Mouse (Mus musculus) stomach, postnatal 0 days (tissue): ENCODE results near the gene Fpr1. TPM values are rescaled to one million over a fixed set of nuclear protein-coding genes. Genes with fewer than 3 reads are reported as not detected.

ENCODE experiments used
- ATAC-seq: fragments of 200-750 bp; cut with Nextera tagmentation; 2 replicates; pipeline ENCODE4 v1.8.0; 2017; ENCODE audit not compliant: low FRiP score, low TSS enrichment
- DNase-seq: peaks from one replicate; pipeline ENCODE4 v3.0.0-alpha.2; 2016; ENCODE audit warnings: low spot score
- H3K27ac ChIP-seq: fragments of 300-500 bp; sonication (generic); replicated peaks from 2 replicates; pipeline ENCODE4 v1.5.1; 2014; ENCODE audit warnings: mild to moderate bottlenecking, control low read depth
- H3K27me3 ChIP-seq: fragments of 300-500 bp; sonication (generic); 2 replicates; pipeline ENCODE4 v1.6.1; 2014; ENCODE audit warnings: low read length; ENCODE audit not compliant: control insufficient read depth, insufficient read depth
- H3K36me3 ChIP-seq: fragments of 300-500 bp; sonication (generic); 2 replicates; pipeline ENCODE4 v1.6.1; 2014; ENCODE audit warnings: low read length, mixed read lengths; ENCODE audit not compliant: control insufficient read depth, insufficient read depth
- H3K4me1 ChIP-seq: fragments of 300-500 bp; sonication (generic); replicated peaks from 2 replicates; pipeline ENCODE4 v1.6.1; 2014; ENCODE audit warnings: antibody characterized with exemption; ENCODE audit not compliant: control insufficient read depth, insufficient read depth
- H3K4me2 ChIP-seq: fragments of 300-500 bp; sonication (generic); replicated peaks from 2 replicates; pipeline ENCODE4 v1.6.1; 2014; ENCODE audit warnings: low read depth, mild to moderate bottlenecking, control low read depth, moderate library complexity
- H3K4me3 ChIP-seq: fragments of 300-500 bp; sonication (generic); 2 replicates; pipeline ENCODE4 v1.5.1; 2014; ENCODE audit warnings: low read depth, low read length, control low read depth
- H3K9ac ChIP-seq: fragments of 300-500 bp; sonication (generic); 2 replicates; pipeline ENCODE4 v1.6.1; 2014; ENCODE audit warnings: mild to moderate bottlenecking, low read length, control low read depth, mixed read lengths
- H3K9me3 ChIP-seq: fragments of 300-500 bp; sonication (generic); 2 replicates; pipeline ENCODE4 v1.6.1; 2016; ENCODE audit warnings: low read length; ENCODE audit not compliant: control insufficient read depth
- CTCF ChIP-seq: IDR thresholded peaks from 2 replicates; pipeline ENCODE4 v1.5.1; 2016; ENCODE audit warnings: antibody characterized with exemption, low read depth, mild to moderate bottlenecking, moderate library complexity
- EP300 ChIP-seq: optimal IDR thresholded peaks from 2 replicates; pipeline ENCODE3; 2016; ENCODE audit warnings: antibody characterized with exemption
- WGBS: fragments of 180-500 bp; shearing (Covaris S2); extraction: QIAGEN DNeasy Blood & Tissue Kit; methylation state at CpG from one replicate; pipeline ENCODE4 v1.1.7; 2014; 5-methylcytosine and 5-hydroxymethylcytosine counted together
- polyA plus RNA-seq: library from polyadenylated mRNA; unstranded; fragments of >200 nt; fragmentation: Nextera tagmentation; extraction: Ambion mirVana; gene quantifications from 2 replicates; pipeline ENCODE4 v1.2.1, GENCODE M21; 2015

The Fpr1 gene
- polyA plus RNA-seq, 1 experiment from 2014 or later, result 0.59 TPM

DNA sequence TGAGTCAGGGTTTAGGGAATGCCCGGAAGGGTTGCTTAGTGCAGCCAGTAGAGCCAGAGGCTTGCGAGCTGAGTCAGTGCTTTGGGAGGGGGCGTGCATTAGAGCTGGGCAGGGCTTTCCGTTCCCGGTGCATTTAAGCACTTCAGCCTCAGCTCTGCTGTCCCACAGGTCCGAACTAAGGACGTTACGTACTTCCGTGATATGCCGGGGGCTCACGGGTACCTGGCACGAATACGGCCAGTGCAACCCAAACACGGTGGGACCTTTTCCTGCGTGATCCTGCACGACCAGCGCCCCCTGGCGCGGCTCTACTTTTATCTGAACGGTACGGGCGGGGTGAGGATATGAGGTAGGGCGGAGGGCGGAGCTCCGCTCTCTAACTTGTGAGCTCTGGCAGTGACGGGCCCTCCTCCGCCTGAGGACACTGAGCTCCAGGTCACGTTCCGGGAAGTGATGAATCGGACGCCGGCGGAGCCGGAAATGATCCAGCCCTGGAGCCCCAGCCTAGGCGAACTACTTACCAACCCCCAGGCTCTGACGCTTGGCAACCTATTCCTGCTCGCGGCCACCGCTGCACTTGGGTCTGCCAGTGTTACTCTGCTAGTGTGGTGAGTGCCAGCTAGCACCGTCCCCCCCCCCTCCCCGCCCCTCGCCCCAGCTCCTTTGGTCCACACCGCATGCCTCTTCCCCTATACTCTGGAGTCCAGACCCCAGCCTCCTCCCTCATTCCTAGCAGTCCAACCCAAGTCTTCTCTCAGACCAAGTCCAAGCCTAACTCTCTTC is 45.6 kb downstream of the Fpr1 start:
- DNase-seq, result peak; percentile 97
- peak; percentile 99 for ATAC-seq
- Histone ChIP-seq H3K4me2 (peak overlapping the region; percentile 70), H3K27ac (peak overlapping the region; percentile 93), H3K4me3 (peak overlapping the region; percentile 50), H3K27me3 (no peaks in the 10 kb centered on the region), H3K9ac (peak overlapping the region; percentile 71), H3K4me1 (peaks cover 10% of the 10 kb centered on the region; the same call in 1 of the 2 replicates), H3K36me3 (peaks cover 8% of the 10 kb centered on the region; the same call in 1 of the 2 replicates), H3K9me3 (no peaks in the 10 kb centered on the region)
- peak; percentile 88 for TF ChIP-seq CTCF
- no peak for TF ChIP-seq EP300
- WGBS, result under 1% methylated on average over 40 of the region's 43 CpGs

DNA sequence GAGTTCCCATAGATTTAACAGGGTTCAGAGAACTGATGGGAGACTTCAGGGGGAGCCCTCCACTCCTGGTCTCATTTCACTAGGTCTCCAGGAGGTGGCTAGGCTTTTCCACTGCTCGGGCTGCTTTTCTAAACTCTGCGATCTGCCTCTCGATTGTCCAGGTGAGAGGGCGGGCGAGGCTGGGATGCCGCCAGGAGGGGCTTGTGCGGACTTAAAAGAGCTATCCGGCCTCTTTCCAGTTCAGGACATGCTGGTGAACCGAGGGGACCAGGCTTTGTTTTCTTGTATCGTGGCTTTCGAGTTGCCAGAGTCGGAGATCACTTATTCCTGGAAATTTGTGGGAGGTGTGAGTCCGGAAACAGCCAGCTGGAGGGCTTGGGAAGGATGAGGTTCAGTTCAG is 46.3 kb downstream of the Fpr1 start:
- H3K36me3 ChIP-seq, result peaks cover 6% of the 10 kb centered on the region; the same call in 1 of the 2 replicates
- WGBS, result 7% methylated on average over 13 of the region's 13 CpGs

DNA sequence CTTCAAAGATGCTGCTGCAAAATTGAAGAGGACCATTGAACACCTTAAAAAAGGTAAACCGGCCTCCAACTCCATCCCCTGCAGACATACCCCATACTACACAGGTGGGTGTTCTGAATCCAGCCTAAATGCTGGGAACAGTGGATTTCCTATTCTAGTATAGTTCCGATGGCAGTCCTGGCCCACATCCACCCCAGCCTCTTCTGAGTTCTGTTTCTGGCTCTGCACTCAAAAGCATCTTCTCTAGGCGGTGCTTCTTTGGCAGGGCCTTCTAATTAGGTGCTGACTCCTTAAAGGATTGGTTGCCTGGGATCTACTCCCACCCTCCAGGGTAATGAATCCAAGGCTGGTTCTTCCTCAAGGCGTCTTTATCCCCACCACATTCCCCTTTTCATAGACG is 47.6 kb downstream of the Fpr1 start:
- peaks cover 6% of the 10 kb centered on the region; the same call in 1 of the 2 replicates for H3K36me3 ChIP-seq
- peaks cover 10% of the 10 kb centered on the region; the same call in 1 of the 2 replicates for H3K4me1 ChIP-seq
- ATAC-seq, result no peak
- no peak overlapping the region for H3K4me2 ChIP-seq
- no peak overlapping the region for H3K9ac ChIP-seq
- TF ChIP-seq EP300 (no peak), CTCF (no peak)
- no peak for DNase-seq
- no peaks in the 10 kb centered on the region for H3K27me3 ChIP-seq
- no peak overlapping the region for H3K4me3 ChIP-seq
- WGBS, result 62% methylated on average over 5 of the region's 5 CpGs
- no peaks in the 10 kb centered on the region for H3K9me3 ChIP-seq
- no peak overlapping the region for H3K27ac ChIP-seq

More for the DNA sequence above, 46.3 kb downstream of the Fpr1 start:
- no peak for TF ChIP-seq EP300
- peak; percentile 25; the same call in 1 of the 2 replicates for TF ChIP-seq CTCF
- H3K4me1 ChIP-seq, result peaks cover 10% of the 10 kb centered on the region; the same call in 1 of the 2 replicates
- H3K4me3 ChIP-seq, result peak overlapping the region; percentile 50
- DNase-seq (no peak), ATAC-seq (no peak)
- peak overlapping the region; percentile 52 for H3K9ac ChIP-seq
- no peaks in the 10 kb centered on the region for H3K27me3 ChIP-seq
- peak overlapping the region; percentile 70 for H3K4me2 ChIP-seq
- H3K27ac ChIP-seq, result peak overlapping the region; percentile 93
- H3K9me3 ChIP-seq, result no peaks in the 10 kb centered on the region

- no peak overlapping the region for H3K4me3 ChIP-seq
- H3K4me1 ChIP-seq, result peaks cover 10% of the 10 kb centered on the region
- no peak overlapping the region for H3K4me2 ChIP-seq
- WGBS, result 0% methylated on average over 1 of the region's 1 CpGs
- no peaks in the 10 kb centered on the region for H3K27me3 ChIP-seq
- TF ChIP-seq EP300, result no peak
- no peak for TF ChIP-seq CTCF
- no peak overlapping the region for H3K9ac ChIP-seq
- H3K36me3 ChIP-seq, result no peaks in the 10 kb centered on the region
- no peak overlapping the region for H3K27ac ChIP-seq
- DNase-seq, result peak; percentile 41
- no peaks in the 10 kb centered on the region for H3K9me3 ChIP-seq
- no peak for ATAC-seq
These were observed 48.8 kb downstream of the Fpr1 start for GRCm38 (mm10) chr17:17834896-17835295.

GRCm38 (mm10) chr17:17830731-17831130 is 53.0 kb downstream of the Fpr1 start:
- TF ChIP-seq CTCF (no peak), EP300 (no peak)
- H3K4me1 ChIP-seq, result peaks cover 5% of the 10 kb centered on the region
- 66% methylated on average over 7 of the region's 7 CpGs for WGBS
- no peak for ATAC-seq
- DNase-seq, result no peak
- no peak overlapping the region for H3K4me3 ChIP-seq
- no peaks in the 10 kb centered on the region for H3K9me3 ChIP-seq
- H3K27me3 ChIP-seq, result no peaks in the 10 kb centered on the region
- H3K36me3 ChIP-seq, result no peaks in the 10 kb centered on the region
- no peak overlapping the region for H3K27ac ChIP-seq
- no peak overlapping the region for H3K9ac ChIP-seq
- H3K4me2 ChIP-seq, result peak overlapping the region; percentile 11; the same call in 1 of the 2 replicates
